Mouse (Mus musculus): Measurements from ENCODE around the gene Sprr2j-ps. TPM values are rescaled to one million over a fixed set of nuclear protein-coding genes. Genes with fewer than 3 reads are reported as not detected.

The Sprr2j-ps gene
- total RNA-seq (2014; rRNA removed), result not detected in 2 replicates
- not detected in 2 replicates for polyA plus RNA-seq (2012; rRNA removed)

DNA sequence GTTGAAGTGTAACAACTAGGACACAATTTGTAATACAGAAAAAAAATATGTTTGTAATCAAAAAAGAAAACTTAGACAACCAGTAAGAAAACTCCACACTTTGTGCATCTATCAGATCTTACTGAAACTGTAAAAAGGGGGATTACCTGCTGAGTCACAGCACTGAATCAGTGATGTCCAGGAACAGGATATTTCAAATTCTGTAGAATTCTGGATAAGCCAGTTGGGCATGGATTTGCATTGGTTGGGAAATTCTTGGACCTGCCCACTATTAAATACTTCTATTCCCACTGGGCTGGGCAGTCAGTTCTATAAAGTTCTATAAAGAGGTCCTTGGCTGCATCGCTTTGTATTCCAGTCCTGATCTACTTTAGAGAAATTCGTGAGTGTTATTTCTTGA is at the start of gene Sprr2j-ps:
TSS of gene Sprr2j-ps (plus strand) at position 301 of the 400 bp plus-strand sequence.
- no peaks in the 10 kb centered on the region for H3K36me3 ChIP-seq (ENCODE audit: control insufficient read depth, insufficient read depth, low read length)
- no peak within 1 kb of the TSS for H3K27ac ChIP-seq (replicated peaks; ENCODE audit: insufficient read depth, low read depth, low read length)
- DNase-seq (ENCODE audit: extremely low read depth, low read depth, low spot score), result no peak
- no peaks in the 10 kb centered on the region for H3K79me2 ChIP-seq (ENCODE audit: control insufficient read depth, insufficient read depth, low read length)
- TF ChIP-seq CTCF (IDR thresholded peaks at IDR 0.05; ENCODE audit: low read depth, low read length) (no peak), POLR2A (IDR thresholded peaks at IDR 0.05; ENCODE audit: extremely low read depth, insufficient read depth, low read length) (no peak)
- no peak within 1 kb of the TSS for H3K4me3 ChIP-seq (ENCODE audit: insufficient read depth, low read depth, low read length)
- no peaks in the 10 kb centered on the region for H3K27me3 ChIP-seq (ENCODE audit: control insufficient read depth, insufficient read depth, low read length)
- no peaks in the 10 kb centered on the region for H3K4me1 ChIP-seq (ENCODE audit: control insufficient read depth, insufficient read depth, low read length)
- H3K9ac ChIP-seq (ENCODE audit: low read depth, low read length), result no peak within 1 kb of the TSS
- 92% methylated on average over 2 of the region's 2 CpGs for WGBS

DNA sequence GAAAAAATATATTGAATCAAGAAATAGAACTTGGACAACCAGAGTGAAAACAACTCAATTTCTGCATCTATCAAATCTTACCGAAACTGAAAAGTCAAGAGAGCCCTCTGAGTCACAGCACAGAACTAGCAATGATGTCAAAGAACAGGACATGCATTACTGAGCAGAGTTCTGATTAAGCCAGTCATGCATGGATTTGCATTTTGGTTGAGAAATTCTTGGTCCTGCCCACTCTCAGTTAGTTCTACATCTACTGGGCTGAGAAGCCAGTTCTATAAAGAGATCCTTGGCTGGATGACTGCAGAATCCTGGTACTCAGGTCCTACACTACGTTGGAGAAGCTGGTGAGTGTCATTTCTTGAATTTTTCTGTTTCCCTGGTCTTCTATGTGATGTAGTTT is 44.3 kb upstream of the Sprr2j-ps start:
- no peak for DNase-seq (ENCODE audit: extremely low read depth, low read depth, low spot score)
- Histone ChIP-seq H3K4me1 (ENCODE audit: control insufficient read depth, insufficient read depth, low read length) (no peaks in the 10 kb centered on the region), H3K27me3 (ENCODE audit: control insufficient read depth, insufficient read depth, low read length) (no peaks in the 10 kb centered on the region), H3K27ac (replicated peaks; ENCODE audit: insufficient read depth, low read depth, low read length) (no peak overlapping the region), H3K36me3 (ENCODE audit: control insufficient read depth, insufficient read depth, low read length) (no peaks in the 10 kb centered on the region), H3K79me2 (ENCODE audit: control insufficient read depth, insufficient read depth, low read length) (no peaks in the 10 kb centered on the region), H3K4me3 (ENCODE audit: insufficient read depth, low read depth, low read length) (no peak overlapping the region), H3K9ac (ENCODE audit: low read depth, low read length) (no peak overlapping the region)
- WGBS, result 61% methylated on average over 2 of the region's 2 CpGs
- no peak for TF ChIP-seq CTCF (IDR thresholded peaks at IDR 0.05; ENCODE audit: low read depth, low read length)

- no peak within 1 kb of the TSS for H3K9ac ChIP-seq (ENCODE audit: low read depth, low read length)
- WGBS, result 81% methylated on average over 1 of the region's 1 CpGs
- TF ChIP-seq CTCF (IDR thresholded peaks at IDR 0.05; ENCODE audit: low read depth, low read length) (no peak), POLR2A (IDR thresholded peaks at IDR 0.05; ENCODE audit: extremely low read depth, insufficient read depth, low read length) (no peak)
- H3K4me3 ChIP-seq (ENCODE audit: insufficient read depth, low read depth, low read length), result no peak within 1 kb of the TSS
- H3K36me3 ChIP-seq (ENCODE audit: control insufficient read depth, insufficient read depth, low read length), result no peaks in the 10 kb centered on the region
- H3K4me1 ChIP-seq (ENCODE audit: control insufficient read depth, insufficient read depth, low read length), result no peaks in the 10 kb centered on the region
- H3K79me2 ChIP-seq (ENCODE audit: control insufficient read depth, insufficient read depth, low read length), result no peaks in the 10 kb centered on the region
- no peaks in the 10 kb centered on the region for H3K27me3 ChIP-seq (ENCODE audit: control insufficient read depth, insufficient read depth, low read length)
- no peak within 1 kb of the TSS for H3K27ac ChIP-seq (replicated peaks; ENCODE audit: insufficient read depth, low read depth, low read length)
- DNase-seq (ENCODE audit: extremely low read depth, low read depth, low spot score), result no peak
Observed at GRCm38 (mm10) chr3:92385385-92385784, 32.5 kb upstream of the Sprr2j-ps start, which contains the start of gene Sprr2h. Gene Sprr2h (plus strand): TSS chr3:92385685.

DNA sequence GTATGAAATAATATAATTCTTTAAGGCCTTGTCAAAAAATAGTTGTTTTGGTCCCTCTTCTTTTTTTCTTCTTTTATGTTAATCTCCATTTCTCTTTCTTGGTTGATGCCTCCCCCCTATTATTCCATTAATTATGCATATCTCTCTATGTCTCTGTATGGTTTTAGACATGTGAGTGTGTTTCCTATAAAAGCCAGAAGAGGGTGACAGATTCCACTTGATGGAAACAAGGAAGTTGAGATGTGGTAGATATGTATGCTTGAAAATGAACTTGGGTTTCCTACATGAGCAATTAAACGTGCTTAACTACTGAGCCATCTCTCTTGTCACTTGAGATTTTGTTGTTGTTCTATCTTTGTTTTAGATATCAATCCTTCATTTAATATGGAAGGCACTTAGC is 23.6 kb upstream of the Sprr2j-ps start:
- no peak for TF ChIP-seq POLR2A (IDR thresholded peaks at IDR 0.05; ENCODE audit: extremely low read depth, insufficient read depth, low read length)
- TF ChIP-seq CTCF (IDR thresholded peaks at IDR 0.05; ENCODE audit: low read depth, low read length), result no peak
- Histone ChIP-seq H3K4me3 (ENCODE audit: insufficient read depth, low read depth, low read length) (no peak overlapping the region), H3K79me2 (ENCODE audit: control insufficient read depth, insufficient read depth, low read length) (no peaks in the 10 kb centered on the region), H3K36me3 (ENCODE audit: control insufficient read depth, insufficient read depth, low read length) (no peaks in the 10 kb centered on the region), H3K27ac (replicated peaks; ENCODE audit: insufficient read depth, low read depth, low read length) (no peak overlapping the region), H3K9ac (ENCODE audit: low read depth, low read length) (no peak overlapping the region), H3K27me3 (ENCODE audit: control insufficient read depth, insufficient read depth, low read length) (no peaks in the 10 kb centered on the region), H3K4me1 (ENCODE audit: control insufficient read depth, insufficient read depth, low read length) (no peaks in the 10 kb centered on the region)
- DNase-seq (ENCODE audit: extremely low read depth, low read depth, low spot score), result peak; percentile 4
- 42% methylated on average over 1 of the region's 1 CpGs for WGBS

GRCm38 (mm10) chr3:92407691-92408090 is 10.2 kb upstream of the Sprr2j-ps start, which contains the start of gene Sprr2i:
Gene Sprr2i (plus strand): TSS chr3:92407991.
- H3K4me3 ChIP-seq (ENCODE audit: insufficient read depth, low read depth, low read length), result no peak within 1 kb of the TSS

DNA sequence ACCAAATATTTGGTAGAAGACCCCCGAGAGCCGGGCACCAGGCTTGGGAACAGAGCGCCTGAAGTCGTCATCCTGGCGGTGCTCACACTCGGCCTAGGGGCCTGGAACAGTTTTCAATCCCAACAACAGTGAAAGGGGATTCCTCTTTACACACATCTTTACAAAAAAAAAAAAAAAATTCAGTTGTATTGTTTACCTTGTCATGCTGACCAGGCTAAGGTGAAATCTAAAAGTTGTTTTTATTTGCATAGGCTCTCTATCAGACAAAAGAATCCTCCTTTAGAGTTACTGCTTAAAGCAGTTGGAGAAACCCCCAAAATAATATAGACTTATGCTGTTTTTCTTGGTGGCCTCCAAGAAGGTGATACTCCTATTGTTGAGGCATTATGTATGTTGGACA is 11.4 kb downstream of the Sprr2j-ps start, which contains the start of gene Gm9774:
TSS of gene Gm9774 (minus strand) at position 101 of the 400 bp plus-strand sequence.
- Histone ChIP-seq H3K4me1 (ENCODE audit: control insufficient read depth, insufficient read depth, low read length) (no peaks in the 10 kb centered on the region), H3K36me3 (ENCODE audit: control insufficient read depth, insufficient read depth, low read length) (no peaks in the 10 kb centered on the region), H3K27ac (replicated peaks; ENCODE audit: insufficient read depth, low read depth, low read length) (no peak within 1 kb of the TSS), H3K4me3 (ENCODE audit: insufficient read depth, low read depth, low read length) (no peak within 1 kb of the TSS), H3K79me2 (ENCODE audit: control insufficient read depth, insufficient read depth, low read length) (no peaks in the 10 kb centered on the region), H3K9ac (ENCODE audit: low read depth, low read length) (no peak within 1 kb of the TSS), H3K27me3 (ENCODE audit: control insufficient read depth, insufficient read depth, low read length) (no peaks in the 10 kb centered on the region)
- WGBS, result 89% methylated on average over 6 of the region's 6 CpGs
- no peak for DNase-seq (ENCODE audit: extremely low read depth, low read depth, low spot score)
- no peak for TF ChIP-seq CTCF (IDR thresholded peaks at IDR 0.05; ENCODE audit: low read depth, low read length)
- no peak for TF ChIP-seq POLR2A (IDR thresholded peaks at IDR 0.05; ENCODE audit: extremely low read depth, insufficient read depth, low read length)

More at GRCm38 (mm10) chr3:92407691-92408090, 10.2 kb upstream of the Sprr2j-ps start, which contains the start of gene Sprr2i:
- Histone ChIP-seq H3K79me2 (ENCODE audit: control insufficient read depth, insufficient read depth, low read length) (no peaks in the 10 kb centered on the region), H3K36me3 (ENCODE audit: control insufficient read depth, insufficient read depth, low read length) (no peaks in the 10 kb centered on the region), H3K4me1 (ENCODE audit: control insufficient read depth, insufficient read depth, low read length) (no peaks in the 10 kb centered on the region), H3K27ac (replicated peaks; ENCODE audit: insufficient read depth, low read depth, low read length) (no peak within 1 kb of the TSS), H3K27me3 (ENCODE audit: control insufficient read depth, insufficient read depth, low read length) (no peaks in the 10 kb centered on the region), H3K9ac (ENCODE audit: low read depth, low read length) (no peak within 1 kb of the TSS)
- DNase-seq (ENCODE audit: extremely low read depth, low read depth, low spot score), result no peak
- WGBS, result 89% methylated on average over 2 of the region's 2 CpGs
- TF ChIP-seq CTCF (IDR thresholded peaks at IDR 0.05; ENCODE audit: low read depth, low read length) (no peak), POLR2A (IDR thresholded peaks at IDR 0.05; ENCODE audit: extremely low read depth, insufficient read depth, low read length) (no peak)
